Mouse (Mus musculus) embryonic fibroblast, embryonic 13.5 days (primary cell): ENCODE measurements around the gene Brinp1.

ENCODE experiments used
- CTCF ChIP-seq: IDR thresholded peaks from 2 replicates; pipeline ENCODE4 v1.5.1; 2011; ENCODE audit warnings: mild to moderate bottlenecking, control low read depth, low read length, moderate library complexity, borderline replicate concordance; ENCODE audit not compliant: insufficient read depth
- POLR2A ChIP-seq: IDR thresholded peaks from 2 replicates; pipeline ENCODE4 v1.6.1; 2011; ENCODE audit warnings: low read depth, mild to moderate bottlenecking, control low read depth, low read length, moderate library complexity

- TF ChIP-seq CTCF (no peak), POLR2A (no peak)
Measured at GRCm38 (mm10) chr4:68849671-68850070, 104.5 kb downstream of the Brinp1 start.
